Mouse (Mus musculus) embryo, embryonic 11.5 days (tissue): ENCODE data around the gene Mageb18.
"Not testable (repeated sequence)": the region's sequence is repeated elsewhere in the genome, so short reads cannot be mapped to it uniquely, and the experiment has no call there.

Source experiments
- DNase-seq: peaks from one replicate; pipeline ENCODE4 v3.0.0-alpha.2; 2012; ENCODE audit warnings: low read depth, low spot score

The Mageb18 gene

DNA sequence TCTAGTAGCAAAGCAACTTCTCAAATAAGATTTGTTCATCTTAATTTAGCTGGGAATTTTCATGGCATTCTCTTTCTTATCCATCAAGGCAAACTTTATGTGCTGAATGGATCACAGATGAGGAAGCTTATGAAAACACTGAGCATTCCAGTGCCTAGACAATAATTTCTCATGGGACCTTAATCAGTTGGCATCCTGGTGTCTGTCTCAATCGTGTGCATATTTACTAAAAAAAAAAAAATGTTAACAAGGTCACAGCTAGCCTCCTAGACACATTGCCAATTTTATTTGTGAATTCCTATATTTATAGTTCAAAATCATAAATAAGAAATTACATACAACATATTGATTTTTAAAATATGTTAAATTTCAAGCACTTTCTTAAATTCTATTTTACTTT is at the start of gene Mageb18:
Mageb18 (minus strand) TSS at position 101 of the 400 bp plus-strand sequence.
- DNase-seq: no peak

DNA sequence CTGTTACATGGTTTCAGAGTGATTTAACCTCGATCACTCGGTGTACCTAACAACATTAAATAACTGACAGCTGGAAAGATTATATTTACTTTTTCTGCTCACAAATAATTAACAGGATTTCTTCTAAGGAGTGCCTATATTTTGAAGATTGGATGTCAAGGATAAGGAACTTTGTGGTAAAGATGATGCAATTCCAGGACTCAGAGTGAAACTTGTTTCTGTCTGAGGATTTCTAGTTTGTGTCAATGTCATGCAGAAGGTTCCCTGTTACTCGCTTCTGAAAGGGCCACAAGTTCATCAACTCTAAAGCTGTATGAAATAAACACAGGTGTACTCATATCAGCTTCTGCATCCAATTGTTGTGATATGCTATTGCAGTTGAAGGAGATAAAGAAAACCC is 13.4 kb upstream of the Mageb18 start:
- DNase-seq: no peak

DNA sequence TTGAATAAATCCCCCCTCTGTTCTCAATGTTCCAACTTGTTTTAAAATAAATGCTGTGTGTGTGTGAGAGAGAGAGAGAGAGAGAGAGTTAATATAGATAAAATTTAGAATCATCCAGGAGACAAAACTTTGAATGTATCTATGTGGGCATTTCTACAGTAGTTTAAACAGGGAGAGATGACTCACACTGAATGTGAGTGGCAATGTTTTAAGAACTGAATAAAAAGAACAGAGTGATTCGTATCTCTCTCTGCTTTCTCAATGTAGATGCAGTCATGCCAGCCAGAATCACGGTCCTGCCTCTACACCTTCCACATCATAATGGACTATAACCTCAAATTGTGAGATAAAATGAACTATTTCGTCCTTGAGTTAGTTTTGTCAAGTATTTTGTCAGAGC is 11.1 kb upstream of the Mageb18 start:
- DNase-seq: no peak

DNA sequence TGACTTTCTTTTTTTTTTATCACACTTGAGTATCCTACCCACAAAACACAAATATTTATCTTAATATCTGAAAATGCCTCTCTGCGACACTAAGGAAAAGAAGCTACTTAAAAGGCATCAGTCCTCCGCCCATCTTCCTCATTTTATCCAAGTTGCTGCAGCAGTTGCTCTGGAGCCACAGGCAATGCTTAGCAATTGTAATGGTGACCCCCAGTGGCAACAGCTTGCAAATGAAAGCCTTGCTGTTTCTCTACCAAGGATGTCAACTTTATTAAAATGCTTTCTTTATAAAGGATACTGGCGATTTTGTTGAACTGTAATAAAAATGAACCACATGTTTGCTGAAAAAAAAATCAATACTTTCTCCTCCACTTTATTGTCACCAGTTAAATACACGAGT is 2.0 kb downstream of the Mageb18 start:
- no peak for DNase-seq

DNA sequence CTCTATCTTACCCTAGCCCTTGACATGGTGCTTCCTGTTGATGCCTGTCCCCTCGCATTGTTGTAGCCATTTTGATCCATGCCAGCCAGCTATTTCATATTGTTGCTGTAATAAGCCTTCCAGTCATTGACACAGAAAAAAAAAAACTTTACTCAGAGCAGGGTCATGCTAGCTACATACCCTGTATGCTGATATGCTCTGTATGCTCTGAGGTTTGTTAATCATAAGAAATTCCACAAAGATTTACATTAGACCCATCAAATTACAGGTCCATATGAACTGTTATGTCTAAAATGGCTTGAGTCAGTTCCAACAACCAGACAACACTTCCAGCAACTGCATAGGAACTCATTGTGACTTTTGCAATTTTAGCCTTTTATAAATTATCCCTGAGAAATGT is 71.5 kb downstream of the Mageb18 start:
- no peak for DNase-seq

DNA sequence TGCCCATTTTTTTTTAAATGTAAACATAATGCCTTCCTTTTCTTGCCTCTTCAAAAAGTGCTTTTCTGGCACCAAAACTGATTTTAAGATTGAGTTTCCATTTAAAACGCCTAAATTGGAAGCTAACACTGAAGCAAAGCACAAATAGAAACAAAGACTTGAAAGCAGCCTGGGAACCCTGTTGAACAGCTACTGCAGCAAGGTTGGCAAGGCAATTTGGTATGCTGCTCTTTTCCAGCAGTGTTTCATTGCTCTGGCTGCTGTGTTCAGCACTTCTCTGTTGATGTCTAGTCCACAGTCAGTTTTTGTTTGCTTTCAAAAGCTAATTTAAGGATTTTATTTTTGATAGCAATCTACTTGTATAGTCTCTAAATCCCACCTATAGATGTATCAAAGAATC is 101.1 kb downstream of the Mageb18 start:
- no peak for DNase-seq

DNA sequence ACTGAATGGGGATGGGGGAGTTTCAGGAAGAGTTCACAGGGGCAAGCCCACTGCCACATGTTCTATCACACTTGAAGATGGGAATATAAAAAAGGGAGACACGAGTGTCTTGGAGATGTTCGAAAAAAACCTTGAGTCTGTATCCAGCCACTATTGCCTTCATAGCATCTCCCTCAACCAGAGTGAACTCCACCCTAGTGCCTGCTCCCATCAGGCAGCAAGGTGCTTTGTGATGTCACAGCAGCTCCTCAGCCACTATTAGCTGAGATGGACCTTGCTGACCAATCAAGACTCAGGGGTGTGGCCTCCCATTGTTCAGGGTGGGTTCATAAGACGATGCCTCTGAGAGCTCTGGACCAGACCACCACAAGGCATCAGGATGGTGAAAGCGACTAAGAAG is 109.7 kb downstream of the Mageb18 start, which contains the start of gene Gm5941:
Gm5941 (plus strand) TSS at position 301 of the 400 bp plus-strand sequence.
- DNase-seq: not testable (repeated sequence)

DNA sequence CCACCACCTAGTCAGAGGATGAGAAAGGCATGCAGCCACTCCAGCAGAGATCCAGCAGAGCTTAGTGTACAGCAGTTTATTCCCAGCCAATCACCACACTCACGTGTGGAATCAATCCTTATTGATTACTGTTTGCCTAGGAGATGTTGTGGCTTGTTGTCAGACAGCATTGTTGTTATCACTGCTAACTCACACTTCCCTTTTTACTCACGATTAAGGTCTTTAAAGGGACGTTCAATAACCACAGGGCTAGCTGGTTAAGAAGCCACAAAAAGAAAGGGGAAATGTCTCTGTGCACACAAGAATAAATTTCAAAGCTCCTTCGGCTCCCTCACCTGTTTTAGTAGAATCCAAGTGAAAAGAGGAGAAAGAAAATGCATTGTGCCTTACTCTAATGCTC is 134.6 kb downstream of the Mageb18 start:
- DNase-seq: no peak

DNA sequence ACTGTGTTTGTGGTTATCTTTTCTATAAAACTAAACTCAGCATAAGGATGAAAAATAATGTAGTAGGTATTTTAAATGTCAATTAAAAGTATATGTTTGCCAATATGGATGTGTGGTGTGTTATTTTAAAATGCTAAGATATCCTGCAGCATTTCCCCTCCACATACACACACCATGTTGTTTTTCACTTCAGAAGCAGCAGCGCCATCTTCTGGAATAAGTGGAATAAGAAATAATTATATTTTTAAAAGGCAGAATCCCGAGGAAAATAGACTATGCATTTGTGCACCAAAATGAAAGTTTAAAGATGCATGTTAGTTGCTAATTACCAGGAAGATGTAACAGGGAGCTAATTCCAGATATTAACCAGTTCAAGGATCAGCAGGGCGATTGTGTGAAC is 138.9 kb downstream of the Mageb18 start:
- DNase-seq: no peak

DNA sequence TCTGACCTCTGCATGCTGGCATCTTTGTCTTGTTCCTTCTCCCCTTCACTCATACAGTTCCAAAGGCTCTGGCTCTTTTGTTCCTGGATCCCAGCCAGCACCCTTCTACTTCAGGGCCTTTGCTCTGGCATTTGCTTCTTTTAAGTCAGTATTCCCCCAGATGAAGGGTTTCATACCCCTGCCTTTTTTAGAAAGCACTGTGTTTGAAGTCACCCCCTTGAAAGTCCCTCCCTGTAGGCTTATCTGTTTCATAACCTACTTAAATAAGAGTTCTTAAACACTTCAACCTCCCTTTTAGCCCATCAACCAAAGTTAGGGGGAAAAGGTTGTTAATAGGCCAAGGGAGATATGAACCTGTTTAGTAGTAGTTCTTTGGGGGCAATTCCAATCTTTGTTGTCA is 212.0 kb downstream of the Mageb18 start:
- no peak for DNase-seq

DNA sequence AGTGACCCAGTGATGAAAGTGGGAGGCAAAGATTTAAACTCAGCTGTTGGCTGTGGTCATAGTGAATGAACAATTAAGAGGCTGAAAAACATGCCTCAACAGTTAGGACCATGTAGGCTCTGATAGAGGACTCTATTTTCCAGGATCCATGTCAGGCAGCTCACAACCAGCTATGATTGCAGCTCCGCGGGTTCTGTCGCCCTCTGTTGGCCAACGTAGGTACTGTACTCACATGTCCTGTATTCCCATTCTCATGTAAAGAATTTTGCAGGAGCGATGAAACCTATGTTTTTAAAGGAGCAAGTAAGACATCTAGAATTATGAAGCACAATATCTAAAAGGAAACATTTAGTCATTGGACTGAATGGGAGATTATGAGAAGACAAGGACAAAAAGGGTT is 256.4 kb downstream of the Mageb18 start:
- peak; percentile 8 for DNase-seq

DNA sequence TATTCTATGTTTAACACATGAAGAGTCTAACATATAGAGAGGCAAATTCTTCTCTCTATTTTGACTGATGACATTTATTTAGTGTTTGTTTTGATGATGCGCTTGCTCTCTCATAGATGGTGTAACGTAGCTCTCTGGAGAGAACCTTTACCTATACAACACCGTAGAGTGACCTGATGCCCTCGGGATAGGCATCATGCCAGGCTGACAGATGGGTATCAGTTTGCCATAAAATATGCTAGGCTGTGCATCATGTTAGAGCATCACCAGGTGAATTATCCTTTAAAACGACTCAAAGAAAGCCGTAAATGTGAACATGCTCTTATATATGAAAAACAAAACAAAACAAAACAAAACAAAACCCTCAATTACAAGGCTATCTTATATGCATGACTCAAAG is 258.5 kb downstream of the Mageb18 start:
- no peak for DNase-seq

DNA sequence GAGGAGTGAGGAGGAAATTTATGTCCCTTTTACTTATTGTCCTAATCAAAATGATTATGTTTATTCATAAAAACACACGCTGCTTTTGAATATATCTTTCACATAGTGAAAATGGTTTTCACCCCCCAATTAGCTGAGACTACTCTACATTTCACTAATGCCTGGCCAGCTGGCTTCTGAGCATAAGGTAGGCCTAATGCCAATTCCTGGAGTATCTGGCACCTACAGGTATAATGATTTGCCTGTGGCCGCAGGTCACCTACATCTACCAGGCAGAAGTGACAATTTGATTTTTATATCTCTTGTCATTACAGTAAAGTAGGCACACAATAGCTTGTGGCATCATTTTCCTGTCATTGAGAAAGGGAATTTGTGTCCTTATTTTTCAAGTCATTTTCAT is 259.8 kb downstream of the Mageb18 start:
- no peak for DNase-seq

DNA sequence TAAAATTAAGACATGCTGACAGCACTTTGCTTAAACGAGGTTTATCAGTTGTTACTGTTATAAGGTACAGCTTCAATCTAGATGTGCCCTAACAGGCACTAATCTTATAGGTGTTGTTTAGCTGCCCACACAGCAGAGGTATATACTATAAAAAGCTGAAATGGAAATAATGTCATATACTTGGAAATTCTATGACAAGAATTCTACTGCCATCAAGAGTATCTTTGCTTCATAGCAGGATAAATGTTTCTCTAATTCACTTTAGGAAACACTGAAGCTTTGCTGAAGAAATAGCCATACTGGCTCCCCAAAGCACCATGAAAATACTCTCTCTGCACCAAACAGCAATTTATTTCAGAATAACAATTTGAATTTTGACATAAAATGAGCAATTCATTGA is 265.9 kb downstream of the Mageb18 start:
- DNase-seq: no peak

DNA sequence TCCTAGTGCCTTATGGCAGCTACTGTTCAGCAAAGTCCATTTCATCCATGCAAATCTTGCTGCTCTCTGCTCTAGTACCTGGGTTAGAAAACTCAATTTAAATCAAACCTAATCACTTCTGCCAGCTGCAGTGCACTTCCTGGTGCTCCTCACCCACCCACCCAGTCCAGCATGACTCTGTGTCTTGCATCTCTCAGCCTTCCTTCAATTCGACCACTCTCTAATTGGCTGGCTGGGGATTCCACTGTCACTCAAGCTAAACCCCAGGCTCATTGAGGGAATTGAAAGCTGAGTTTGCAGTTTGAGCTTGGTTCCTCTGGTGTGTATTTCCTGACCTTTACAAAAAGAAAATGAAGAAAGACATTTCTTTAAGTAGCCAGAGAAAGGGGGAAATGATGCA is 275.8 kb downstream of the Mageb18 start:
- no peak for DNase-seq

DNA sequence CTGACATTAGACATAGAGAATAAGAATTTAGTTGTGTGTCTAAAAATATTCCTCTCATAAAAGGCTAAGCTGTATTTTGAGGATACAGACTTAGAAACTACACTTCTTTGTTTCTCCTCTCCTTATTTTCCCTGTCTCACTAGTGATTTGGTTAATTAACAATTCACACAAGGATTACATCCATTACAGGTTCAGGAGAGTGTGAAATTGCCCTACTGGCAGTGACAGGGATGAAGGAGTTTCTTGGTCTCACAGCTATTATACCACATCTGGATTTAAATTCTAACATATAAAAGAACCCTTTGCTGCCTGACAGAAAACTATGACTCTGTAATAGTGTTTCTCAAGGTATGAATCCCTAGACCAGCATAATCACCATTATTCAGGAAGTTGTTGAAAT is 318.8 kb downstream of the Mageb18 start:
- no peak for DNase-seq
